Mouse (Mus musculus) hematopoietic stem cell, adult 5-6 weeks (primary cell): ENCODE results near the gene Acsl5. TPM values are rescaled to one million over a fixed set of nuclear protein-coding genes. Genes with fewer than 3 reads are reported as not detected.

Experiments used
- ATAC-seq, 2 experiments: fragments of 125-278 bp in 1 of 2; replicated peaks in 1 of 2; 2 replicates each; pipeline ENCODE4 v1.8.0; 2016 to 2017; ENCODE audit warnings: inconsistent platforms in 2 of 2, mild to moderate bottlenecking in 2 of 2, moderate number of reproducible peaks in 2 of 2, low read depth in 1 of 2, moderate TSS enrichment in 1 of 2; ENCODE audit not compliant: low FRiP score in 2 of 2, poor library complexity in 2 of 2, severe bottlenecking in 2 of 2, insufficient read depth in 1 of 2, low TSS enrichment in 1 of 2
- total RNA-seq: library from RNA; stranded (forward); fragments of 172-1452, 232-1000 nt; gene quantifications from 2 replicates; pipeline ENCODE4 v1.2.3, GENCODE M21; 2017

The Acsl5 gene
- 92.1 and 157 TPM in 2 replicates for total RNA-seq

GRCm38 (mm10) chr19:55251383-55252124, at the start of gene Acsl5:
TSS of gene Acsl5 (plus strand) at chr19:55251938.
- no peak for ATAC-seq

- peak; percentile 53 to 76; a peak in 2 of 4 replicates for ATAC-seq
Measured at GRCm38 (mm10) chr19:55206482-55207138, 45.1 kb upstream of the Acsl5 start.

- peak in 1 of 2 experiments; percentile 13; a peak in 1 of 4 replicates for ATAC-seq
Measured at GRCm38 (mm10) chr19:55207205-55207604, 44.5 kb upstream of the Acsl5 start.

- no peak for ATAC-seq
Measured at GRCm38 (mm10) chr19:55207746-55208538, 43.8 kb upstream of the Acsl5 start.

- ATAC-seq, result no peak
Measured at GRCm38 (mm10) chr19:55208654-55209053, 43.1 kb upstream of the Acsl5 start.

GRCm38 (mm10) chr19:55209084-55209483, 42.7 kb upstream of the Acsl5 start:
- no peak for ATAC-seq

GRCm38 (mm10) chr19:55211698-55212097, 40.0 kb upstream of the Acsl5 start:
- ATAC-seq, result no peak

- ATAC-seq, result no peak
Measured at GRCm38 (mm10) chr19:55213617-55214340, 38.0 kb upstream of the Acsl5 start.

GRCm38 (mm10) chr19:55216876-55217275, 34.9 kb upstream of the Acsl5 start:
- no peak for ATAC-seq

GRCm38 (mm10) chr19:55217365-55217764, 34.4 kb upstream of the Acsl5 start:
- no peak for ATAC-seq

- peak; percentile 84 to 95 for ATAC-seq
Measured at GRCm38 (mm10) chr19:55218192-55218739, 33.5 kb upstream of the Acsl5 start.

GRCm38 (mm10) chr19:55218741-55219221, 33.0 kb upstream of the Acsl5 start:
- peak; percentile 36 to 59; a peak in 1 of 4 replicates for ATAC-seq

- ATAC-seq, result no peak
Measured at GRCm38 (mm10) chr19:55219359-55219758, 32.4 kb upstream of the Acsl5 start.

GRCm38 (mm10) chr19:55221208-55221607, 30.5 kb upstream of the Acsl5 start:
- no peak for ATAC-seq

GRCm38 (mm10) chr19:55222268-55222667, 29.5 kb upstream of the Acsl5 start:
- no peak for ATAC-seq

GRCm38 (mm10) chr19:55226621-55227020, 25.1 kb upstream of the Acsl5 start:
- no peak for ATAC-seq

- ATAC-seq, result peak in 1 of 2 experiments; percentile 54; a peak in 1 of 4 replicates
Measured at GRCm38 (mm10) chr19:55227135-55227534, 24.6 kb upstream of the Acsl5 start.
